Mouse (Mus musculus) ES-Bruce4 (cell line): ENCODE results near the gene Zer1.

Source experiments
- CTCF ChIP-seq: IDR thresholded peaks from one replicate; pipeline ENCODE4 v1.8.1; 2011; ENCODE audit warnings: low read depth, low read length
- POLR2A ChIP-seq: IDR thresholded peaks from one replicate; pipeline ENCODE4 v1.8.1; 2011; ENCODE audit warnings: low read length; ENCODE audit not compliant: insufficient read depth

- no peak for TF ChIP-seq CTCF
- TF ChIP-seq POLR2A, result no peak
Observed at GRCm38 (mm10) chr2:30056736-30057135, 67.6 kb downstream of the Zer1 start.
